Mouse (Mus musculus): ENCODE measurements around the gene Igfals.

Gene Igfals

GRCm38 (mm10) chr17:24929506-24929905 is 63.7 kb downstream of the Igfals start:
- POLR2A ChIA-PET, result interaction anchor here in 3 of 4 experiments (0.6 to 3.1 kb wide), 12 partner anchors 7 to 86 kb away, joined by 3 to 16 read pairs (median 3); partner anchors contain the start of genes Cramp1l (in 1 of the 3), Eme2 (in 1 of the 3), Fahd1 (in 1 of the 3) and Ift140 (in 1 of the 3)

More at GRCm38 (mm10) chr17:24929506-24929905, 63.7 kb downstream of the Igfals start:
- CTCF ChIA-PET, result interaction anchor here in 2 of 4 experiments (0.6 to 0.9 kb wide), 2 partner anchors 156 to 334 kb away, joined by 3 to 4 read pairs; no protein-coding TSS in a partner anchor
